Mouse (Mus musculus): Measurements from ENCODE around the gene Minos1.

Gene Minos1

GRCm38 (mm10) chr4:139130701-139131549 is at the start of gene Minos1:
TSS of gene Minos1 (minus strand) at chr4:139131113.
- DNase-seq (ENCODE audit: low spot score), result peak; percentile 95

- DNase-seq (ENCODE audit: low spot score), result no peak
These were observed 49.1 kb upstream of the Minos1 start for GRCm38 (mm10) chr4:139179731-139180625.

GRCm38 (mm10) chr4:139179218-139179617 is 48.3 kb upstream of the Minos1 start:
- no peak for DNase-seq (ENCODE audit: low spot score)

GRCm38 (mm10) chr4:139178377-139178776 is 47.5 kb upstream of the Minos1 start:
- DNase-seq (ENCODE audit: low spot score), result no peak

- DNase-seq (ENCODE audit: low spot score), result peak; percentile 19
These were observed 47.0 kb upstream of the Minos1 start for GRCm38 (mm10) chr4:139177921-139178320.

- DNase-seq (ENCODE audit: low spot score), result no peak
These were observed 45.1 kb upstream of the Minos1 start for GRCm38 (mm10) chr4:139176023-139176422.

GRCm38 (mm10) chr4:139175061-139175971 is 44.4 kb upstream of the Minos1 start:
- DNase-seq (ENCODE audit: low spot score), result no peak

- DNase-seq (ENCODE audit: low spot score), result no peak
These were observed 38.9 kb upstream of the Minos1 start for GRCm38 (mm10) chr4:139169748-139170279.

- DNase-seq (ENCODE audit: low spot score), result peak; percentile 46
These were observed 38.3 kb upstream of the Minos1 start for GRCm38 (mm10) chr4:139168985-139169747.

- DNase-seq (ENCODE audit: low spot score), result no peak
These were observed 36.2 kb upstream of the Minos1 start for GRCm38 (mm10) chr4:139167107-139167506.

GRCm38 (mm10) chr4:139166244-139166643 is 35.3 kb upstream of the Minos1 start:
- DNase-seq (ENCODE audit: low spot score), result no peak

GRCm38 (mm10) chr4:139165259-139165658 is 34.3 kb upstream of the Minos1 start:
- DNase-seq (ENCODE audit: low spot score), result no peak

- no peak for DNase-seq (ENCODE audit: low spot score)
These were observed 33.2 kb upstream of the Minos1 start for GRCm38 (mm10) chr4:139164082-139164481.

GRCm38 (mm10) chr4:139161076-139161475 is 30.2 kb upstream of the Minos1 start:
- no peak for DNase-seq (ENCODE audit: low spot score)

- no peak for DNase-seq (ENCODE audit: low spot score)
These were observed 27.4 kb upstream of the Minos1 start for GRCm38 (mm10) chr4:139158350-139158749.

GRCm38 (mm10) chr4:139156538-139156937 is 25.6 kb upstream of the Minos1 start:
- no peak for DNase-seq (ENCODE audit: low spot score)

- no peak for DNase-seq (ENCODE audit: low spot score)
These were observed 23.8 kb upstream of the Minos1 start for GRCm38 (mm10) chr4:139154576-139155307.

- DNase-seq (ENCODE audit: low spot score), result no peak
These were observed 20.5 kb upstream of the Minos1 start for GRCm38 (mm10) chr4:139151370-139151769.

GRCm38 (mm10) chr4:139146760-139147159 is 15.8 kb upstream of the Minos1 start:
- no peak for DNase-seq (ENCODE audit: low spot score)

- no peak for DNase-seq (ENCODE audit: low spot score)
These were observed 14.2 kb upstream of the Minos1 start for GRCm38 (mm10) chr4:139145156-139145555.

Measured in T-cell, adult 2 months (primary cell).